Mouse (Mus musculus) midbrain, embryonic 11.5 days (tissue): ENCODE data around the gene Atg10. TPM values are rescaled to one million over a fixed set of nuclear protein-coding genes. Genes with fewer than 3 reads are reported as not detected.

ENCODE experiments used
- ATAC-seq: fragments of 200-750 bp; cut with Nextera tagmentation; 2 replicates; pipeline ENCODE4 v1.8.0; 2017; ENCODE audit warnings: moderate TSS enrichment, moderate library complexity; ENCODE audit not compliant: low FRiP score
- DNase-seq: peaks from one replicate; pipeline ENCODE4 v3.0.0; 2015; ENCODE audit warnings: low spot score; ENCODE audit errors: missing footprints
- H3K27ac ChIP-seq: fragments of 300-500 bp; sonication (generic); 2 replicates; pipeline ENCODE4 v1.5.1; 2014; ENCODE audit warnings: low read depth, low read length
- H3K27me3 ChIP-seq: fragments of 300-500 bp; sonication (generic); 2 replicates; pipeline ENCODE4 v1.6.1; 2014; ENCODE audit warnings: mild to moderate bottlenecking, low read length, moderate library complexity, mixed read lengths; ENCODE audit not compliant: control insufficient read depth, insufficient read depth
- H3K36me3 ChIP-seq: fragments of 300-500 bp; sonication (generic); 2 replicates; pipeline ENCODE4 v1.6.1; 2014; ENCODE audit warnings: mild to moderate bottlenecking, low read length, moderate library complexity, mixed read lengths; ENCODE audit not compliant: control insufficient read depth, insufficient read depth
- H3K4me1 ChIP-seq: fragments of 300-500 bp; sonication (generic); 2 replicates; pipeline ENCODE4 v1.6.1; 2014; ENCODE audit warnings: low read length; ENCODE audit not compliant: control insufficient read depth, insufficient read depth
- H3K4me2 ChIP-seq: fragments of 300-500 bp; sonication (generic); 2 replicates; pipeline ENCODE4 v1.6.1; 2014; ENCODE audit warnings: mild to moderate bottlenecking, moderate library complexity
- H3K4me3 ChIP-seq: fragments of 300-500 bp; sonication (generic); 2 replicates; pipeline ENCODE4 v1.5.1; 2014; ENCODE audit warnings: low read depth, low read length
- H3K9ac ChIP-seq: fragments of 300-500 bp; sonication (generic); 2 replicates; pipeline ENCODE4 v1.6.1; 2014; ENCODE audit warnings: low read length
- H3K9me3 ChIP-seq: fragments of 300-500 bp; sonication (generic); 2 replicates; pipeline ENCODE4 v1.6.1; 2016; ENCODE audit warnings: low read length; ENCODE audit not compliant: control insufficient read depth
- WGBS: fragments of 180-500 bp; shearing (Covaris S2); extraction: QIAGEN DNeasy Blood & Tissue Kit; methylation state at CpG from one replicate; pipeline ENCODE4 v1.1.7; 2014; 5-methylcytosine and 5-hydroxymethylcytosine counted together
- polyA plus RNA-seq: library from polyadenylated mRNA; unstranded; fragments of >200 nt; fragmentation: Nextera tagmentation; extraction: Ambion mirVana; gene quantifications from 2 replicates; pipeline ENCODE4 v1.2.1, GENCODE M21; 2014

The Atg10 gene
- polyA plus RNA-seq, 1 experiment from 2014 or later = 14.7 TPM

- DNase-seq (peak; percentile 60), ATAC-seq (no peak)
- Histone ChIP-seq H3K4me1 (no peaks in the 10 kb centered on the region; the same call in 1 of the 2 replicates), H3K9me3 (no peaks in the 10 kb centered on the region), H3K4me3 (no peak overlapping the region), H3K27ac (no peak overlapping the region), H3K9ac (no peak overlapping the region), H3K27me3 (no peaks in the 10 kb centered on the region), H3K4me2 (no peak overlapping the region), H3K36me3 (no peaks in the 10 kb centered on the region)
- WGBS = 95% methylated on average over 4 of the region's 4 CpGs
Measured at GRCm38 (mm10) chr13:90914721-90915120, 309.0 kb downstream of the Atg10 start.

- H3K4me2 ChIP-seq = no peak overlapping the region
- ATAC-seq = no peak
- no peak overlapping the region for H3K27ac ChIP-seq
- no peak overlapping the region for H3K9ac ChIP-seq
- WGBS = 44% methylated on average over 7 of the region's 7 CpGs
- H3K36me3 ChIP-seq = no peaks in the 10 kb centered on the region
- peak; percentile 44 for DNase-seq
- H3K27me3 ChIP-seq = no peaks in the 10 kb centered on the region
- H3K4me1 ChIP-seq = no peaks in the 10 kb centered on the region; the same call in 1 of the 2 replicates
- H3K9me3 ChIP-seq = no peaks in the 10 kb centered on the region
- no peak overlapping the region for H3K4me3 ChIP-seq
Measured at GRCm38 (mm10) chr13:90913675-90914192, 310.0 kb downstream of the Atg10 start.

- Histone ChIP-seq H3K4me3 (no peak overlapping the region), H3K4me1 (no peaks in the 10 kb centered on the region; the same call in 1 of the 2 replicates), H3K36me3 (no peaks in the 10 kb centered on the region), H3K27ac (no peak overlapping the region), H3K27me3 (no peaks in the 10 kb centered on the region), H3K9me3 (no peaks in the 10 kb centered on the region), H3K4me2 (no peak overlapping the region), H3K9ac (no peak overlapping the region)
- DNase-seq (peak; percentile 78), ATAC-seq (no peak)
- 76% methylated on average over 17 of the region's 17 CpGs for WGBS
Measured at GRCm38 (mm10) chr13:90912760-90913674, 310.8 kb downstream of the Atg10 start.

- WGBS = 93% methylated on average over 12 of the region's 12 CpGs
- peak; percentile 51 for DNase-seq
- no peak for ATAC-seq
Measured at GRCm38 (mm10) chr13:90907376-90907775, 316.4 kb downstream of the Atg10 start.

GRCm38 (mm10) chr13:90905176-90905575, 318.6 kb downstream of the Atg10 start, which contains the start of gene Atp6ap1l:
Gene Atp6ap1l (minus strand): TSS chr13:90905355.
- Histone ChIP-seq H3K4me2 (no peak within 1 kb of the TSS), H3K9ac (no peak within 1 kb of the TSS), H3K4me3 (no peak within 1 kb of the TSS), H3K9me3 (no peaks in the 10 kb centered on the region), H3K4me1 (no peaks in the 10 kb centered on the region), H3K36me3 (no peaks in the 10 kb centered on the region), H3K27ac (no peak within 1 kb of the TSS), H3K27me3 (no peaks in the 10 kb centered on the region)
- 90% methylated on average over 5 of the region's 5 CpGs for WGBS
- ATAC-seq = no peak
- DNase-seq = no peak

More at GRCm38 (mm10) chr13:90907376-90907775, 316.4 kb downstream of the Atg10 start:
- H3K4me2 ChIP-seq = no peak overlapping the region
- H3K27ac ChIP-seq = no peak overlapping the region
- no peaks in the 10 kb centered on the region for H3K9me3 ChIP-seq
- no peaks in the 10 kb centered on the region for H3K4me1 ChIP-seq
- H3K9ac ChIP-seq = no peak overlapping the region
- no peaks in the 10 kb centered on the region for H3K27me3 ChIP-seq
- H3K4me3 ChIP-seq = no peak overlapping the region
- no peaks in the 10 kb centered on the region for H3K36me3 ChIP-seq

- Histone ChIP-seq H3K4me2 (no peak overlapping the region), H3K9ac (no peak overlapping the region), H3K4me1 (no peaks in the 10 kb centered on the region), H3K27ac (no peak overlapping the region), H3K9me3 (no peaks in the 10 kb centered on the region), H3K4me3 (no peak overlapping the region), H3K27me3 (no peaks in the 10 kb centered on the region), H3K36me3 (no peaks in the 10 kb centered on the region)
- 88% methylated on average over 12 of the region's 12 CpGs for WGBS
- DNase-seq (no peak), ATAC-seq (no peak)
Measured at GRCm38 (mm10) chr13:90896821-90897220, 326.9 kb downstream of the Atg10 start.

GRCm38 (mm10) chr13:90896098-90896497, 327.7 kb downstream of the Atg10 start:
- DNase-seq (no peak), ATAC-seq (no peak)
- WGBS = 16% methylated on average over 2 of the region's 2 CpGs
- Histone ChIP-seq H3K36me3 (no peaks in the 10 kb centered on the region), H3K9me3 (no peaks in the 10 kb centered on the region), H3K4me2 (no peak overlapping the region), H3K27ac (no peak overlapping the region), H3K4me1 (no peaks in the 10 kb centered on the region), H3K9ac (no peak overlapping the region), H3K27me3 (no peaks in the 10 kb centered on the region), H3K4me3 (no peak overlapping the region)

- H3K27me3 ChIP-seq = no peaks in the 10 kb centered on the region
- WGBS = 95% methylated on average over 4 of the region's 4 CpGs
- ATAC-seq = no peak
Measured at GRCm38 (mm10) chr13:90894819-90895218, 328.9 kb downstream of the Atg10 start.

GRCm38 (mm10) chr13:90890111-90890510, 333.7 kb downstream of the Atg10 start:
- WGBS = 90% methylated on average over 5 of the region's 5 CpGs
- ATAC-seq = no peak

More at GRCm38 (mm10) chr13:90894819-90895218, 328.9 kb downstream of the Atg10 start:
- no peaks in the 10 kb centered on the region for H3K36me3 ChIP-seq
- no peaks in the 10 kb centered on the region for H3K4me1 ChIP-seq
- no peak overlapping the region for H3K4me2 ChIP-seq
- DNase-seq = no peak
- H3K9me3 ChIP-seq = no peaks in the 10 kb centered on the region
- H3K27ac ChIP-seq = no peak overlapping the region
- no peak overlapping the region for H3K9ac ChIP-seq
- H3K4me3 ChIP-seq = no peak overlapping the region

More at GRCm38 (mm10) chr13:90890111-90890510, 333.7 kb downstream of the Atg10 start:
- Histone ChIP-seq H3K9me3 (no peaks in the 10 kb centered on the region), H3K27ac (no peak overlapping the region), H3K4me3 (no peak overlapping the region), H3K4me1 (no peaks in the 10 kb centered on the region), H3K9ac (no peak overlapping the region), H3K36me3 (no peaks in the 10 kb centered on the region), H3K4me2 (no peak overlapping the region), H3K27me3 (no peaks in the 10 kb centered on the region)
- no peak for DNase-seq
